Mouse (Mus musculus): ENCODE measurements around the gene Igdcc3. TPM values are rescaled to one million over a fixed set of nuclear protein-coding genes. Genes with fewer than 3 reads are reported as not detected.

The Igdcc3 gene
- total and polyA plus RNA-seq, 3 experiments, result 0.49 TPM; not detected in 2

DNA sequence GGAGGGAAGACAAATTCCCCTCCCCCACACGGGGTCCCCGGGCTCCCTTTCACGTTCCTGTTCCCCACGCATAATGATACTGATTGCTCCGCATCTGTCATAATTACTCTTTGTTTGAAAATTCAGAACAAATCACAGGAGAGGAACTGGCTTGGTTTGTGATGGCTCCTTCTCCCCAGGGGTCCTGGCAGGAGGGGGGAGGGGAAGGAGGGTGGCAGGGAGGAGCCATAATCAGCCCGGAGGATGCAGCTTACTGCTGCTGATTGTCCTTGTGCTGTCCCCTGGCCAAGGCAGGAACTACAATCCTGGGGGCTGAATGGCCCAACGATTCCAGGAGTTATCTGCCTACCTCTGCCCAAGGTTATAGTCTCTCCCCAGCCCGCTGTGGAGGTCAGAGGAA, 15.6 kb downstream of the Igdcc3 start:
- H3K36me3 ChIP-seq (replicated peaks), result no peaks in the 10 kb centered on the region
- DNase-seq (ENCODE audit: low spot score) (no peak), ATAC-seq (ENCODE audit: extremely low read depth, insufficient number of reproducible peaks, low FRiP score, poor library complexity, severe bottlenecking) (no peak)
- H3K4me3 ChIP-seq (ENCODE audit: low read depth, low read length), result no peak overlapping the region
- H3K27me3 ChIP-seq (ENCODE audit: insufficient read depth, low read length), result peaks cover 48% of the 10 kb centered on the region
- TF ChIP-seq CTCF (IDR thresholded peaks at IDR 0.05; ENCODE audit: low read depth, low read length) (no peak), GATA1 (IDR thresholded peaks at IDR 0.05; ENCODE audit: borderline replicate concordance, low read length) (no peak), GATA2 (IDR thresholded peaks at IDR 0.05; ENCODE audit: borderline replicate concordance, low read depth, low read length) (no peak), POLR2AphosphoS5 (IDR thresholded peaks at IDR 0.05; ENCODE audit: insufficient replicate concordance, low read depth, low read length) (no peak), TAL1 (conservative IDR thresholded peaks at IDR 0.05; ENCODE audit: low read depth, low read length) (no peak)
- H3K9me3 ChIP-seq (replicated peaks), result no peaks in the 10 kb centered on the region
- H3K4me1 ChIP-seq (ENCODE audit: insufficient read depth, low read depth, low read length), result no peaks in the 10 kb centered on the region

DNA sequence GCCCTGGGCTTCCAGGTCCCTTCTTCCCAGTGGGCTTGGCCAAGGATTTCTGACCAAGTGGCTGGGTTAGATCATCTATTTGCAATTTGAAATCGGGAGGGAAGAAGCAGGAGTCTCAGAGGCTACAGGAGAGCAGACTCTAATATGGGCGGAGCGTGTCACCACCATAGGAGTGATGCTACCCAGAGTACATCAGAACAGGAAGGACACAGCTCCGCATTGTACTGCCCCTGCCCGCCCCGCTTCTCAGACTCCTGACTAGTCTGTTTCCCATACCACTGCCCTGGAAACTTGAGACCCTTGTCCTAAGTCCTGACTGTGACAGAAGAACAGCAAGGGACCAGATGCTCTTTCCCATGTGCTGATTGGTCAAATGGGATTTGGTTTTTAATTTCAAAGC, 16.6 kb downstream of the Igdcc3 start:
- H3K36me3 ChIP-seq (replicated peaks), result no peaks in the 10 kb centered on the region
- H3K9me3 ChIP-seq (replicated peaks), result no peaks in the 10 kb centered on the region
- ATAC-seq (ENCODE audit: extremely low read depth, insufficient number of reproducible peaks, low FRiP score, poor library complexity, severe bottlenecking) (no peak), DNase-seq (ENCODE audit: low spot score) (no peak)
- TF ChIP-seq CTCF (IDR thresholded peaks at IDR 0.05; ENCODE audit: low read depth, low read length) (no peak), GATA1 (IDR thresholded peaks at IDR 0.05; ENCODE audit: borderline replicate concordance, low read length) (no peak), POLR2AphosphoS5 (IDR thresholded peaks at IDR 0.05; ENCODE audit: insufficient replicate concordance, low read depth, low read length) (no peak), GATA2 (IDR thresholded peaks at IDR 0.05; ENCODE audit: borderline replicate concordance, low read depth, low read length) (no peak), TAL1 (conservative IDR thresholded peaks at IDR 0.05; ENCODE audit: low read depth, low read length) (no peak)
- peaks cover 54% of the 10 kb centered on the region for H3K27me3 ChIP-seq (ENCODE audit: insufficient read depth, low read length)
- no peaks in the 10 kb centered on the region for H3K4me1 ChIP-seq (ENCODE audit: insufficient read depth, low read depth, low read length)
- no peak overlapping the region for H3K4me3 ChIP-seq (ENCODE audit: low read depth, low read length)

- H3K9me3 ChIP-seq (replicated peaks), result no peaks in the 10 kb centered on the region
- H3K4me3 ChIP-seq (ENCODE audit: low read depth, low read length), result no peak overlapping the region
- TF ChIP-seq GATA1 (IDR thresholded peaks at IDR 0.05; ENCODE audit: borderline replicate concordance, low read length) (no peak), CTCF (IDR thresholded peaks at IDR 0.05; ENCODE audit: low read depth, low read length) (no peak), TAL1 (conservative IDR thresholded peaks at IDR 0.05; ENCODE audit: low read depth, low read length) (no peak), GATA2 (IDR thresholded peaks at IDR 0.05; ENCODE audit: borderline replicate concordance, low read depth, low read length) (no peak)
- DNase-seq (ENCODE audit: low spot score) (no peak), ATAC-seq (ENCODE audit: extremely low read depth, insufficient number of reproducible peaks, low FRiP score, poor library complexity, severe bottlenecking) (no peak)
- peaks cover 63% of the 10 kb centered on the region for H3K27me3 ChIP-seq (ENCODE audit: insufficient read depth, low read length)
- H3K36me3 ChIP-seq (replicated peaks), result no peaks in the 10 kb centered on the region
- no peaks in the 10 kb centered on the region for H3K4me1 ChIP-seq (ENCODE audit: insufficient read depth, low read depth, low read length)
Measured at GRCm38 (mm10) chr9:65161188-65161587, 20.2 kb downstream of the Igdcc3 start.

- H3K36me3 ChIP-seq (replicated peaks), result no peaks in the 10 kb centered on the region
- DNase-seq (ENCODE audit: low spot score) (no peak), ATAC-seq (ENCODE audit: extremely low read depth, insufficient number of reproducible peaks, low FRiP score, poor library complexity, severe bottlenecking) (no peak)
- TF ChIP-seq POLR2AphosphoS5 (IDR thresholded peaks at IDR 0.05; ENCODE audit: insufficient replicate concordance, low read depth, low read length), result no peak
- no peak for TF ChIP-seq CTCF (IDR thresholded peaks at IDR 0.05; ENCODE audit: low read depth, low read length)
- no peak for TF ChIP-seq GATA1 (IDR thresholded peaks at IDR 0.05; ENCODE audit: borderline replicate concordance, low read length)
- no peak for TF ChIP-seq GATA2 (IDR thresholded peaks at IDR 0.05; ENCODE audit: borderline replicate concordance, low read depth, low read length)
- no peak for TF ChIP-seq TAL1 (conservative IDR thresholded peaks at IDR 0.05; ENCODE audit: low read depth, low read length)
- H3K4me3 ChIP-seq (ENCODE audit: low read depth, low read length), result no peak overlapping the region
- H3K27me3 ChIP-seq (ENCODE audit: insufficient read depth, low read length), result peaks cover 59% of the 10 kb centered on the region
- H3K9me3 ChIP-seq (replicated peaks), result no peaks in the 10 kb centered on the region
- no peaks in the 10 kb centered on the region for H3K4me1 ChIP-seq (ENCODE audit: insufficient read depth, low read depth, low read length)
Measured at GRCm38 (mm10) chr9:65161881-65162280, 20.9 kb downstream of the Igdcc3 start.

- Histone ChIP-seq H3K9me3 (replicated peaks) (no peaks in the 10 kb centered on the region), H3K27me3 (ENCODE audit: insufficient read depth, low read length) (peaks cover 54% of the 10 kb centered on the region), H3K36me3 (replicated peaks) (no peaks in the 10 kb centered on the region), H3K4me3 (ENCODE audit: low read depth, low read length) (no peak overlapping the region), H3K4me1 (ENCODE audit: insufficient read depth, low read depth, low read length) (no peaks in the 10 kb centered on the region)
- DNase-seq (ENCODE audit: low spot score), result no peak
- no peak for TF ChIP-seq GATA2 (IDR thresholded peaks at IDR 0.05; ENCODE audit: borderline replicate concordance, low read depth, low read length)
- TF ChIP-seq CTCF (IDR thresholded peaks at IDR 0.05; ENCODE audit: low read depth, low read length), result no peak
- TF ChIP-seq GATA1 (IDR thresholded peaks at IDR 0.05; ENCODE audit: borderline replicate concordance, low read length), result no peak
- no peak for TF ChIP-seq TAL1 (conservative IDR thresholded peaks at IDR 0.05; ENCODE audit: low read depth, low read length)
- no peak for TF ChIP-seq POLR2AphosphoS5 (IDR thresholded peaks at IDR 0.05; ENCODE audit: insufficient replicate concordance, low read depth, low read length)
- no peak for ATAC-seq (ENCODE audit: extremely low read depth, insufficient number of reproducible peaks, low FRiP score, poor library complexity, severe bottlenecking)
Measured at GRCm38 (mm10) chr9:65162711-65163639, 22.0 kb downstream of the Igdcc3 start.

DNA sequence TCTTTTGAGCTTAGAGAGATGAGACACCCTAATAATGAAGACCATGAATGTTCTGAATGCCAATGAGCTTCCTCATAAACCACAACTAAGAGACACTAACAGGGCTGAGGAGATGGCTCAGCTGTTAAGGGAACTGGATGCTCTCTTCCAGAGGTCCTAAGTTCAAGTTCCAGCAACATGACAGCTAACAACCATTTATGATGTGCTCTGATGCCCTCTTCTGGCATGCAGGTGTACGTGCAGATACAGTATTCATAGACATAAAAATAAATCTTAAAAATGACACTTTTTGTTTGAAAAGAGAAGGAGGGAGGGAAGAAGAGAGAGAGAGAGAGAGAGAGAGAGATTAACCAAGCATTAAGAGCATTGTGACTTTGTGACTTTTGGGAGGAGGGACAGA, 23.9 kb downstream of the Igdcc3 start:
- no peaks in the 10 kb centered on the region for H3K9me3 ChIP-seq (replicated peaks)
- H3K36me3 ChIP-seq (replicated peaks), result no peaks in the 10 kb centered on the region
- no peaks in the 10 kb centered on the region for H3K4me1 ChIP-seq (ENCODE audit: insufficient read depth, low read depth, low read length)
- DNase-seq (ENCODE audit: low spot score), result no peak
- peaks cover 53% of the 10 kb centered on the region for H3K27me3 ChIP-seq (ENCODE audit: insufficient read depth, low read length)
- TF ChIP-seq CTCF (IDR thresholded peaks at IDR 0.05; ENCODE audit: low read depth, low read length) (no peak), TAL1 (conservative IDR thresholded peaks at IDR 0.05; ENCODE audit: low read depth, low read length) (no peak), GATA2 (IDR thresholded peaks at IDR 0.05; ENCODE audit: borderline replicate concordance, low read depth, low read length) (no peak), GATA1 (IDR thresholded peaks at IDR 0.05; ENCODE audit: borderline replicate concordance, low read length) (no peak), POLR2AphosphoS5 (IDR thresholded peaks at IDR 0.05; ENCODE audit: insufficient replicate concordance, low read depth, low read length) (no peak)
- no peak for ATAC-seq (ENCODE audit: extremely low read depth, insufficient number of reproducible peaks, low FRiP score, poor library complexity, severe bottlenecking)
- no peak overlapping the region for H3K4me3 ChIP-seq (ENCODE audit: low read depth, low read length)
